Mouse (Mus musculus) forebrain, embryonic 15.5 days (tissue): ENCODE measurements around the gene Pcbd1. TPM values are rescaled to one million over a fixed set of nuclear protein-coding genes. Genes with fewer than 3 reads are reported as not detected.
"Not testable (repeated sequence)": the region's sequence is repeated elsewhere in the genome, so short reads cannot be mapped to it uniquely, and the experiment has no call there.

Experiments used
- ATAC-seq: fragments of 200-750 bp; cut with Nextera tagmentation; replicated peaks from 2 replicates; pipeline ENCODE4 v1.8.0; 2017; ENCODE audit warnings: mild to moderate bottlenecking, moderate TSS enrichment, moderate library complexity
- H3K27ac ChIP-seq: fragments of 300-500 bp; sonication (generic); replicated peaks from 2 replicates; pipeline ENCODE4 v1.5.1; 2015; ENCODE audit warnings: mild to moderate bottlenecking, inconsistent platforms
- H3K27me3 ChIP-seq: fragments of 300-500 bp; sonication (generic); 2 replicates; pipeline ENCODE4 v1.6.1; 2015; ENCODE audit warnings: inconsistent platforms
- H3K36me3 ChIP-seq: fragments of 300-500 bp; sonication (generic); 2 replicates; pipeline ENCODE4 v1.6.1; 2015; ENCODE audit warnings: mild to moderate bottlenecking, inconsistent platforms
- H3K4me1 ChIP-seq: fragments of 300-500 bp; sonication (generic); 2 replicates; pipeline ENCODE4 v1.6.1; 2015; ENCODE audit warnings: inconsistent platforms
- H3K4me2 ChIP-seq: fragments of 300-500 bp; sonication (generic); replicated peaks from 2 replicates; pipeline ENCODE4 v1.6.1; 2015; ENCODE audit warnings: mild to moderate bottlenecking, inconsistent platforms
- H3K4me3 ChIP-seq: fragments of 300-500 bp; sonication (generic); 2 replicates; pipeline ENCODE4 v1.5.1; 2015; ENCODE audit warnings: mild to moderate bottlenecking, inconsistent platforms
- H3K9ac ChIP-seq: fragments of 300-500 bp; sonication (generic); replicated peaks from 2 replicates; pipeline ENCODE4 v1.6.1; 2015; ENCODE audit warnings: mild to moderate bottlenecking, inconsistent platforms
- H3K9me3 ChIP-seq: fragments of 300-500 bp; sonication (generic); 2 replicates; pipeline ENCODE4 v1.6.1; 2016; ENCODE audit warnings: inconsistent platforms
- WGBS: fragments of 180-500 bp; shearing (Covaris S2); methylation state at CpG from one replicate; pipeline ENCODE4 v1.1.7; 2015; ENCODE audit warnings: mixed read lengths; 5-methylcytosine and 5-hydroxymethylcytosine counted together
- polyA plus RNA-seq: library from polyadenylated mRNA; unstranded; fragments of >200 nt; fragmentation: Nextera tagmentation; extraction: Ambion mirVana; gene quantifications from 2 replicates; pipeline ENCODE4 v1.2.1, GENCODE M21; 2015

The Pcbd1 gene
- polyA plus RNA-seq, 1 experiment from 2014 or later, result 16.5 TPM

DNA sequence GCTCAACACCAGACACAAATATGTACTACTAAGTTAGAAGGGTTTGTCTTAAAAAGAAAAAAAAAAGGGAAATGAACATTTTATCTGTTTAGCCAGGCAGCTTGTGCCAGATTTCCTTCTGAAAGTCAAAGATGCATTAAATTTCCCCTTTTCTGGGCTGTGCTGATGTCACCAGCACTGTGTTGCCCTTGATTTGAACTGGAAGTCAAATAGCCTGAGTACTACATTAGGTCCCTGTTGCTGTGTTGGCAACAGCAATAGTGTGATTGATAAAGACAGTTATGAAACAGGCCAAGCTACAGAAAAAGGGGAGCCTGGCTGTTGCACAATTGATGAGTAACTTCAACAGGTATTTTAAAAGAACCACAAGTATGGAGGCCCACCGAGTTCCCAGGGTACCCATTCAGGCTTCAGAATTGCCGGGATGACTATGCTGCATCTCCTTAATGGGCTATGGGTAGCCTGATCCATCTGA lies 25.2 kb downstream of the Pcbd1 start:
- H3K9ac ChIP-seq, result no peak overlapping the region
- H3K4me2 ChIP-seq, result no peak overlapping the region
- H3K36me3 ChIP-seq, result peaks cover 41% of the 10 kb centered on the region
- H3K4me3 ChIP-seq, result no peak overlapping the region
- H3K27me3 ChIP-seq, result no peaks in the 10 kb centered on the region
- H3K4me1 ChIP-seq, result no peaks in the 10 kb centered on the region
- ATAC-seq, result no peak
- WGBS, result 88% methylated on average over 2 of the region's 2 CpGs
- H3K27ac ChIP-seq, result no peak overlapping the region
- H3K9me3 ChIP-seq, result no peaks in the 10 kb centered on the region

DNA sequence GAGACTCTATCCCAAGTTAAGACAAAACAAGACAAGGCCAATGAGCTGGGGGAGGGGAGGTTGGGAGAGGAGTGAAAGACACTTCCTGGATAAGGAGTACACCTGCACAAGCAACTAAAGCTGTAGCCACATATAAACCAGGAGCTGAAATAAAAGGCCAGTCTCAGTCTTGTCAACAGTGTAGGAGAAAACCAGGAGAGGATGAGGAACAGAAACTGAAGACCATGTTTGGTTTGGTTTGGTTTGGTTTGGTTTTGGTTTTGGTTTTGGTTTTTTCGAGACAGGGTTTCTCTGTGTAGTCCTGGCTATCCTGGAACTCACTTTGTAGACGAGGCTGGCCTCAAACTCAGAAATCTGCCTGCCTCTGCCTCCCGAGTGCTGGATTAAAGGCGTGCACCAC lies 32.6 kb downstream of the Pcbd1 start:
- H3K4me2 ChIP-seq, H3K9ac ChIP-seq, H3K9me3 ChIP-seq, H3K4me3 ChIP-seq, H3K4me1 ChIP-seq, ATAC-seq, H3K27me3 ChIP-seq, H3K27ac ChIP-seq: not testable (repeated sequence)
- peaks cover 16% of the 10 kb centered on the region for H3K36me3 ChIP-seq
- 94% methylated on average over 4 of the region's 4 CpGs for WGBS

DNA sequence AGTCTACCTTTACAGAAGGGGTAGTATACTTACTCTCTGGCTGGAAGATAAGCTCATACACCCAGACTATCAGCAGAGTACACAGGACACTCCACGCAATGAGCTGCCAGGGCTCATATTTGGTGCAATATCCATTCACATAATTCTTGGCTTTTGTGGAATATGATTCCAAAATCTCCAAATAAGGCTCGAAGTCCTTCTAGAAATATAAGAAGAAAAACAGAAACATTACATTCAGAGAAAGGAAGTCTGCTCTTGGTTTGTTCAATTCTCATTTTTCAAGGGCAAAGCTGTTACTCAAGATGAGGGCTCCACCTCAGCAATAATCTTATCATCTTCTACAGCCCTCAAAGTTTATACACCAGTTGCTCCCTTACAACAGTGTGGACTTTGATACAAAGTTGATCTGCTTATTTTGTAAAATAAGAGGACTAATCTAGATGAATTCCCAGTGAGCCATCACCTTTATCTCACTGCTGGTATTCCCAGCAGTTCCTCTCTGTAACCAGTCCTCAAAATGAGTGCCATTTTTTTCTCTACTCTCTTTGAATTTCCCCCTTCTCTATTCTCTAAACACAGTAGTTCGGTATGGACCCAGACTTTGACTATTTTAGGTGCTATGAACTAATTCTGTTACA lies 34.3 kb downstream of the Pcbd1 start:
- Histone ChIP-seq H3K27me3 (no peaks in the 10 kb centered on the region), H3K9ac (no peak overlapping the region), H3K36me3 (peaks cover 16% of the 10 kb centered on the region), H3K27ac (no peak overlapping the region), H3K4me2 (no peak overlapping the region), H3K4me1 (no peaks in the 10 kb centered on the region), H3K4me3 (no peak overlapping the region), H3K9me3 (no peaks in the 10 kb centered on the region)
- ATAC-seq, result no peak
- WGBS, result 95% methylated on average over 3 of the region's 3 CpGs

DNA sequence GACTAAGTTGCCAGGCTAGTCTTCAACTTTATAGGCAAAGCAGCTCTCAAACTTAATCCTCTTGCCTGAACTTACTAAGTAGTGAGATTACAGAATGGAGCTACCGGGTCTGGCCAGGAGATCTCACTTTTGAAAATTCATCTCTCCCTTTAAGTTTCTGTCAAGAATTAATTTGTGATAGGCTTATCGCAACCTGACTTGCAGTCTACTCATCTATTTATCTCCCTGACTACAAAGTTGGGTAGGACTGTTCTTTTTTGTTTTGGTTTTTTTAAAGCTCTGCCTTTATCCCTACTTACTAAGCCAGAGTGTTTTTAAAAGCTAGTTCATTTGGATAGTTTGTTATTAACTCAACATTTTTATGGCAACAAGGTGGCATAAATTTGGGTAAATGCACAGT lies 35.3 kb downstream of the Pcbd1 start:
- Histone ChIP-seq H3K4me1 (no peaks in the 10 kb centered on the region), H3K4me2 (no peak overlapping the region), H3K9ac (no peak overlapping the region), H3K27me3 (no peaks in the 10 kb centered on the region), H3K4me3 (no peak overlapping the region), H3K27ac (no peak overlapping the region), H3K36me3 (peaks cover 16% of the 10 kb centered on the region), H3K9me3 (no peaks in the 10 kb centered on the region)
- 94% methylated on average over 2 of the region's 2 CpGs for WGBS
- ATAC-seq, result no peak

DNA sequence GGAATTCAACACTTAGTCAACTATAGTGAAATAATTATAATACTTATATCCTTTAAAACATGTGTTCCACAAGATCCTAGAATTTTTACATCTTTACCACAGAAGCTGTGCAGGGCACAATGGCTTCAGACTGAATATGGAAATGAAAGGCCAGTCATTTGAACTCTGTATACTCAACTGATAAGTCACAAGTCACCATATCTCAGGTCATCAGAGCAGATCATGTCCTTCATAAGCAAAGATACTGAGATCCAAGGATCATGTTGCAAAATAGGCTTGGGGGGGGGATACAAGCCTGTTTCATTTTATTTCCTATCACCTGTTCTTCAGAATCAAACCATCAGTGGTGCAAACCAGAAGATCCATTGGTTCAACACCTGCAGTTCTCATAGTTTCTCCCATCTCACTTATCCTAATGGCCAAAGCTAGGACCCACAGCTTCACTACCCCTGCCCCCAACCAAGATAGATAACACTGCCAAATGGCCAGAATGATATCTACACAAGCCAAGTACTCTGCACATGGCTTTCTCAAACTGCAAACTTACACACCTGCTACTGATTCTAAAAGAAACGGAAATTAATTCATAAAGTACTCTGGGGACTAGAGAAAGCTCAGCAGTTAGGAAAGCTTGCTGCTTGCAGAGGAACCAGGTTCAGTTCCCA lies 39.7 kb downstream of the Pcbd1 start:
- Histone ChIP-seq H3K9me3 (no peaks in the 10 kb centered on the region), H3K4me2 (no peak overlapping the region), H3K27me3 (no peaks in the 10 kb centered on the region), H3K4me3 (no peak overlapping the region), H3K4me1 (no peaks in the 10 kb centered on the region), H3K36me3 (no peaks in the 10 kb centered on the region; the same call in 1 of the 2 replicates), H3K9ac (no peak overlapping the region), H3K27ac (no peak overlapping the region)
- WGBS, result 93% methylated on average over 1 of the region's 1 CpGs
- ATAC-seq, result no peak

DNA sequence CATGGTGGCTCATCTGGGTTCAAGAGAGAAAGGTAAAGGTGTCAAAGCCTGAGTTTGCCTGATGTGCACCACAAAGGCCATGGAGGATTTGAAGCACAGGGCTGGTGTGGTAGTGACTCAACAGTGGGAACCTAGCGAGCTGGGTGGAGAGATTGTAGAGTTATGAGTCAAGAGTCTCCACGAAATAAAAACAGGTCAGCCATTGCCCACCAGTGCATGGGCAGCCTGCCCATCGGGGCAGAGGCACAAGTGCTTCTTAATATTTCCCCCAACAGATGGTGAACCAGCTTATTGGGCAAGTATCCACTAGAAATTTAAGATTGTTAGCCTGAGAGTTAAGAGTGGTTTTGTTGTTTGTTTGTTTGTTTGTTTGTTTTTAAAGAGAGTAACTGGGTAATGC lies 41.8 kb downstream of the Pcbd1 start:
- no peak overlapping the region for H3K4me3 ChIP-seq
- H3K27ac ChIP-seq, result no peak overlapping the region
- H3K9me3 ChIP-seq, result no peaks in the 10 kb centered on the region
- WGBS, result 81% methylated on average over 3 of the region's 3 CpGs
- H3K4me2 ChIP-seq, result no peak overlapping the region
- no peaks in the 10 kb centered on the region; the same call in 1 of the 2 replicates for H3K36me3 ChIP-seq
- H3K9ac ChIP-seq, result no peak overlapping the region
- no peaks in the 10 kb centered on the region for H3K4me1 ChIP-seq
- H3K27me3 ChIP-seq, result no peaks in the 10 kb centered on the region
- ATAC-seq, result no peak

DNA sequence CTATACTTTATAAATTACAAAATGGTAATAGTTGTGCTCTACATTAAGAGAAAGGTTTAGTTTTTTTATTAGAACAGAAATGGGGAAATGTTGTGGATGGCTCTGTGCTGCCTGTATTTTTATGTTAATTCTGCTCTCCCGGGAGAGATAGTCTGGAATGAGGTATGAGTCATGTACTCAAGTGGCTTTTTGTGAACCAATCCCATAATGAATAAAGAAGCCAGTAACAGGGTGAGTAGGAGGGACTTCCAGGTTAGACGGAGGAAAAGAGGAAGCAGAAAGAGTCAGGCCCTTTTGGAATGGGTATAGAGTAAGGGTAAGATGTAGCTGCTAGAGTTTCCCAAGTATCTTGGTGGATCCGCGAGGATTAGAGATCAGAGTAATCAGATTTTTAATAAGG lies 44.9 kb downstream of the Pcbd1 start:
- WGBS, result 67% methylated on average over 4 of the region's 4 CpGs
- H3K27ac ChIP-seq, result no peak overlapping the region
- ATAC-seq, result no peak
- H3K9me3 ChIP-seq, result no peaks in the 10 kb centered on the region
- no peaks in the 10 kb centered on the region for H3K4me1 ChIP-seq
- H3K36me3 ChIP-seq, result peaks cover 7% of the 10 kb centered on the region; the same call in 1 of the 2 replicates
- no peaks in the 10 kb centered on the region for H3K27me3 ChIP-seq
- no peak overlapping the region for H3K4me3 ChIP-seq
- no peak overlapping the region for H3K4me2 ChIP-seq
- H3K9ac ChIP-seq, result no peak overlapping the region

DNA sequence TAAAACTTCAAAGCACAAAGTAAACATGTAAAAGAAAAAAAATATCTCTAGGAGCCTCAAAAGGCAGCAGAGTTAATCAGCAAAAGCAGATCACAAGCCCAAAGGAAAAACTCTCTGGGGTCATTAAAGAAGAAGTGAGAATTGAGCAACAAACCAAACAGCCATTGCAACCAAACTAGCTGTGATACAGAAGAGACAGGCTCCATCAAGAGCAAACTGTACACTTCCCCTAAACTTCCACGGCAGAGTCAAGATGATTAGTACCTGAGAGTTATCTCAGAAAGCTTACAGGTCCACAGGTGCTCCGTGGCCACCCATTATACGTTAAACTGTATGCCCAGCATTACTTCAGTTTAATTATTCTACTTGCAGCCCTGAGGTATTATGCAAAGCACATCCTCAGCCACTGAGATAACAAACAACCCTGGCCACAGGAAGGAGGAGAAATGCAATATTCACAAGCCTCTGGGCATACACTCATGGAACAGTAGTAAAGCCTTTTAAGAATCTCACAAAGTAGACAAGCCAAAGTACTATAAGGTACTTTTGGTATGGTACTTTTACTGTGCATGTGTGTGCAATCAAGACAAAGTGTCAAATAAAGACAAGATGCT lies 46.2 kb downstream of the Pcbd1 start:
- no peak overlapping the region for H3K27ac ChIP-seq
- H3K27me3 ChIP-seq, result no peaks in the 10 kb centered on the region
- H3K9ac ChIP-seq, result no peak overlapping the region
- no peak overlapping the region for H3K4me3 ChIP-seq
- no peaks in the 10 kb centered on the region for H3K4me1 ChIP-seq
- H3K36me3 ChIP-seq, result peaks cover 7% of the 10 kb centered on the region; the same call in 1 of the 2 replicates
- H3K9me3 ChIP-seq, result no peaks in the 10 kb centered on the region
- 70% methylated on average over 3 of the region's 3 CpGs for WGBS
- ATAC-seq, result no peak
- no peak overlapping the region for H3K4me2 ChIP-seq

DNA sequence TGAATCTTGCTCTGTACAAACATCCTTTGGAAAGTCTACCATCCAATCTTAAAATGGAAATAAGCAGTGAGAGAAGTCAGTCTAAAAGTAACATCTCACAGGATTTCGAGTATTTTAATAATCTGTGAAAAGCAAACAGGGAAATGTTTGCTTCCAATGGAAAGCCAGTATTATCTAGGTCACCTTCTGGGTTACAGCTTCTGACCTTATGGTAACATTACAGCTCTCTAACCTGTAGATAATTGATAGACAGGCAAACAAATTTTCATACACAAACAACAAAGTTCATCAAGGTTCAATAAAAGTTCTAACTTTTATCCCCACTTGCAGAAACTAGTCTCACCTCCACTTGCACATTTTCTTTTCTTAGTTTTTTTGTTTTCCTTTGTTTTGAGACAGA lies 48.4 kb downstream of the Pcbd1 start:
- no peaks in the 10 kb centered on the region for H3K9me3 ChIP-seq
- H3K4me2 ChIP-seq, result no peak overlapping the region
- no peak for ATAC-seq
- no peaks in the 10 kb centered on the region for H3K27me3 ChIP-seq
- no peak overlapping the region for H3K27ac ChIP-seq
- H3K36me3 ChIP-seq, result peaks cover 7% of the 10 kb centered on the region; the same call in 1 of the 2 replicates
- H3K4me1 ChIP-seq, result no peaks in the 10 kb centered on the region
- H3K9ac ChIP-seq, result no peak overlapping the region
- 70% methylated on average over 1 of the region's 1 CpGs for WGBS
- no peak overlapping the region for H3K4me3 ChIP-seq

DNA sequence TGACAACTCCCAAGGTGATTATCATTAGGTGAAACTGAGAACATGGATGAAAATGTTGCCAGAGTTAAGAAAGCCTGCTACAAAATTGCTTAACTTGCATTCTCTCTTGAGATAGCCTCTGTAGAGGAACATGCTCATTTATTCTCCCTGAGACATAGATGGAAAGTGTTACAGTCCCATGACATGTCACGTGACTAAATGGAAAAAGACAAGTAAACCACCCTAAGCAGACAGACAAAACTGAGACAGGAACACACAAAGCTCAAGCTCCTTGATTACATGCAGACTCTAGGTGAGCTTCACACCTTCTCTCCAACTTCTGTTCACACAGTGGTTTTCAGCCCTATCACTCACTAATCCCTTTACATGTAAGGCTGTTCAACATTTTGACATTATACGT lies 54.2 kb downstream of the Pcbd1 start:
- H3K4me1 ChIP-seq, result peaks cover 16% of the 10 kb centered on the region
- H3K9me3 ChIP-seq, result no peaks in the 10 kb centered on the region
- 95% methylated on average over 2 of the region's 2 CpGs for WGBS
- H3K27ac ChIP-seq, result no peak overlapping the region
- H3K9ac ChIP-seq, result no peak overlapping the region
- 0 out of 2 replicates have a peak, but pooled peaks cover 4% of the 10 kb centered on the region for H3K36me3 ChIP-seq
- no peak overlapping the region for H3K4me2 ChIP-seq
- H3K27me3 ChIP-seq, result no peaks in the 10 kb centered on the region
- no peak overlapping the region for H3K4me3 ChIP-seq
- ATAC-seq, result no peak
